Comparison of ENCODE assay signal across 8 mouse cellular contexts in the genomic region with DNA sequence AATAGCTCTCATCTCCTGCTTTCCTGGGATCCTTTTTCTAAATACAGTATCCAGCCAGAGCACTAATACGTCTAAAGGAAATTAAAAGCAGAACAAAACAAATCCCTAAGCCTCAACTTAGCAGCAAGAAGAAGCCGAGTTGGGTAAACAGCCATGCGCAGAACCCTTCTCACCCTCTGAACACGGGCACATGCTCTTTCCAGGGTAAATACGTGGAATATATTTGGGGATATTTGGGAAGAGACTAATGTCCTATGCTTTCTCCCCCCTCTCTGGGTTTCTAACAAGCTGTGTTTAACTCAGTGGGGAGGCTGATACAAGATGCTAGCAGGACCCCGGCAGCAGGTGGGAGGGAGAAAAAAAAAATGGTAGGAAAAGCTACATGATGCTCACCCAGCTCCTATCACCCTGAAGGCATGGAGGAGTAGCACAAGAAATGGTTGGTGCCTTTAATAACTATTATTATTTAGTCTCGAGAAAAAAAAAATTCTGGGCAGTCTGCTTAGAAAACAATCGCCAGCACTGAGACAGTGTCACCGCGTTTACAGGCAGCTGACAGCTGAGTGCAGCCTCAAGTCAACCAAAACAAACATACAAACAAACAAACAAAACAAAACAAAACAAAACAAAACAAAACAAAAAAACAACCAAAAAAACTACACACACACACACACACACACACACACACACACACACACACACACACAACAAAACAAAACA.
DNase-seq lines count a peak whose midpoint lies in the region; ATAC-seq lines count a peak whose summit lies in the region.

No protein-coding gene starts in this region.

- no peak overlapping the region for H3K27ac ChIP-seq in heart, embryonic 11.5 days (ENCODE audit: low read depth, low read length)
- H3K27ac ChIP-seq in limb, embryonic 12.5 days = no peak overlapping the region
- H3K27ac ChIP-seq in stomach, embryonic 16.5 days (ENCODE audit: low read length) = no peak overlapping the region

- ATAC-seq in heart, embryonic 11.5 days (replicated peaks; ENCODE audit: insufficient number of reproducible peaks, low FRiP score, low TSS enrichment) = no peak
- ATAC-seq in limb, embryonic 12.5 days (ENCODE audit: insufficient number of reproducible peaks, insufficient read depth, low FRiP score, low TSS enrichment, low read depth) = 0 out of 2 replicates have a peak, but pooled peaks have one; percentile 20
- ATAC-seq in stomach, embryonic 16.5 days (ENCODE audit: insufficient read depth, low FRiP score) = no peak

- H3K4me3 ChIP-seq in heart, embryonic 11.5 days (ENCODE audit: low read depth, low read length) = peak overlapping the region; percentile 10; the same call in 1 of the 2 replicates
- peak overlapping the region; percentile 19; the same call in 1 of the 2 replicates for H3K4me3 ChIP-seq in limb, embryonic 12.5 days (replicated peaks)
- H3K4me3 ChIP-seq in stomach, embryonic 16.5 days (replicated peaks; ENCODE audit: low read length) = 0 out of 2 replicates have a peak overlapping the region, but pooled peaks have one; percentile 4

- no peaks in the 10 kb centered on the region for H3K36me3 ChIP-seq in heart, embryonic 11.5 days (ENCODE audit: control insufficient read depth, insufficient read depth, low read length)
- H3K36me3 ChIP-seq in limb, embryonic 12.5 days = no peaks in the 10 kb centered on the region
- no peaks in the 10 kb centered on the region for H3K36me3 ChIP-seq in stomach, embryonic 16.5 days (ENCODE audit: control insufficient read depth, insufficient read depth, low read length)

- 61% methylated on average over 10 of the region's 10 CpGs for WGBS in heart, embryonic 11.5 days (ENCODE audit: insufficient replicate concordance)
- 56% methylated on average over 10 of the region's 10 CpGs for WGBS in limb, embryonic 12.5 days
- 62% methylated on average over 10 of the region's 10 CpGs for WGBS in stomach, embryonic 16.5 days

- H3K27me3 ChIP-seq in heart, embryonic 11.5 days (ENCODE audit: control insufficient read depth, insufficient read depth, low read length) = no peaks in the 10 kb centered on the region
- H3K27me3 ChIP-seq in limb, embryonic 12.5 days = no peaks in the 10 kb centered on the region
- no peaks in the 10 kb centered on the region for H3K27me3 ChIP-seq in stomach, embryonic 16.5 days (ENCODE audit: control insufficient read depth, insufficient read depth, low read length)

- H3K9ac ChIP-seq in heart, embryonic 11.5 days (ENCODE audit: low read depth, low read length) = no peak overlapping the region
- no peak overlapping the region for H3K9ac ChIP-seq in limb, embryonic 12.5 days (replicated peaks)
- no peak overlapping the region for H3K9ac ChIP-seq in stomach, embryonic 16.5 days (ENCODE audit: low read length)

- H3K4me2 ChIP-seq in heart, embryonic 11.5 days = peak overlapping the region; percentile 52
- H3K4me2 ChIP-seq in limb, embryonic 12.5 days = peak overlapping the region; percentile 50
- peak overlapping the region; percentile 30; the same call in 1 of the 2 replicates for H3K4me2 ChIP-seq in stomach, embryonic 16.5 days (ENCODE audit: low read depth, low read length)

- no peaks in the 10 kb centered on the region for H3K9me3 ChIP-seq in heart, embryonic 11.5 days (replicated peaks; ENCODE audit: control insufficient read depth, low read length)
- no peaks in the 10 kb centered on the region for H3K9me3 ChIP-seq in limb, embryonic 12.5 days
- no peaks in the 10 kb centered on the region for H3K9me3 ChIP-seq in stomach, embryonic 16.5 days (replicated peaks; ENCODE audit: control insufficient read depth, low read length)

- no peaks in the 10 kb centered on the region for H3K4me1 ChIP-seq in heart, embryonic 11.5 days (ENCODE audit: control insufficient read depth, insufficient read depth, low read length)
- H3K4me1 ChIP-seq in limb, embryonic 12.5 days (replicated peaks) = no peaks in the 10 kb centered on the region
- no peaks in the 10 kb centered on the region for H3K4me1 ChIP-seq in stomach, embryonic 16.5 days (ENCODE audit: control insufficient read depth, insufficient read depth, low read length)

- DNase-seq in heart, adult 9 months (ENCODE audit: low spot score in 2 of 2) = no peak
- peak; percentile 18 for DNase-seq in right cerebral cortex, postnatal 25 days
- no peak for DNase-seq in right cerebral cortex, postnatal 36 days (ENCODE audit: low spot score in 2 of 2)
- DNase-seq in natural killer cell, adult 2 months (ENCODE audit: low spot score in 2 of 2) = no peak
- no peak for DNase-seq in T-cell, adult 2 months (ENCODE audit: low spot score)
